Mouse (Mus musculus) T-helper 2 cell (primary cell): ENCODE results near the gene Gtf3c1.
"Not testable (repeated sequence)": the region's sequence is repeated elsewhere in the genome, so short reads cannot be mapped to it uniquely, and the experiment has no call there.

Experiments
- in situ Hi-C: fragments of 300-600 bp; cut with MboI, MseI; formaldehyde crosslinking; loops from one replicate; pipeline ENCODE4 v1.15.1; 2025; ENCODE audit warnings: high pct_unique_total_duplicates

Gtf3c1 gene

DNA sequence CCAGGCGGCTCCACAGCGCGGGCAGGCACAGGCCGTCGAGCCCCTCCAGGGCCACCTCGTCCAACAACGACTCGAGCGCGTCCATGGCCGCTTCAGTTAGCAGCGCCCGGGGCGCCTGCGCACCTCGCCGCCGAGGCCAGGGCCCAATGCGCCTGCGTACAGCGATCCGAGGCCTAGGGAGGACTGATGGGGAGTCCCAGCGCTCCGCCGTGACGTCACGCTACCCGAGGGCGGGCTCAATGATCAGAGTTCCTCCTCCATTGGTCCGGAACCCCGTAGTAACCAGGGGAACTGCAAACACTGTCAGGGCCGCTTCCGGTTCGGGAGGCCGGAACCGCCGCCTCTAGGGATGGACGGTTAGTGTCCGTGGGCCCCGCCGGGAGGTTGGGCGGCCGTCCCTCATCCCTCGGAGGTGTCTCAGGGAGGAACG is at the start of gene Gtf3c1, which contains the start of gene D430042O09Rik:
Gtf3c1 (minus strand) TSS at position 188 of the 430 bp plus-strand sequence.
D430042O09Rik (plus strand) TSS at position 296 of the 430 bp plus-strand sequence.
- in situ Hi-C loops: no loop called here

DNA sequence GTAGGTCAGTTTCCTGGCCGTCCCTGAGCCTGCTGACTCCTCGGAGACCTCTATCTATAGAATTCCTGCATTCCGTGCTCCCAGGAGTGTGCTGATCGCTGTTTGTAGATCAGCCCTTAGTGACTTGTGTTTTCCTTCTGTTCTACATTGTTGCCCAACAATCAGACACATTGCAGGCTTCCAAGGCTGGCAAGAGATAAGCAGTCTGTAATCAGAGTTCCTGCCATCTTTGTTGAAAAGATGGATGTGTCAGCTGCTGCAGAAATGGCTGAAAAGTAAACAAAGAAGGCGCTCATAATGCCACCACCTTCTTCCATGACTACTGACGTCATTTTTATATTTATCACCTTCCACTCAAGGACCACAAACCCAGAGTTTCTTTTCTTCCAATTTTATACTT is 49.2 kb upstream of the Gtf3c1 start:
- in situ Hi-C loops: no loop called here

DNA sequence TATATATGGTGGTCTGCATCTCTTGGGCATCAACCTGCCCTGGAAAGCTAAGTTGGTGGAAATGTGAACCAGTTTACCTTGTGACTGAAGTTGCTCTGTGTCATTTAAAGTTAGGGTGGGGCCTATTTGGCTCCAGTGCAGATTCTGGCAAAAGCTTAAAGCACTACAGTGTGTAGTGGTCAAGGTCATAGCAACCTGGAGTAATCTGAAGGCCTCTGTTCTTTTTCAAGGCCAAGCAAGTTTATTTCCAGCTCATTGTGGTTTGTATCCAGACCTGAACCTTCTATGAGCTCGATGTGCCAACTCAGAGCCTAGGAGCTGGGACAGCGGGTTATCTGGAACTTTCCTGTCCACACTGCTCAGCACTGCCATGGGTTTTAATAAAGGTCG is 45.7 kb upstream of the Gtf3c1 start:
- in situ Hi-C loops: no loop called here

DNA sequence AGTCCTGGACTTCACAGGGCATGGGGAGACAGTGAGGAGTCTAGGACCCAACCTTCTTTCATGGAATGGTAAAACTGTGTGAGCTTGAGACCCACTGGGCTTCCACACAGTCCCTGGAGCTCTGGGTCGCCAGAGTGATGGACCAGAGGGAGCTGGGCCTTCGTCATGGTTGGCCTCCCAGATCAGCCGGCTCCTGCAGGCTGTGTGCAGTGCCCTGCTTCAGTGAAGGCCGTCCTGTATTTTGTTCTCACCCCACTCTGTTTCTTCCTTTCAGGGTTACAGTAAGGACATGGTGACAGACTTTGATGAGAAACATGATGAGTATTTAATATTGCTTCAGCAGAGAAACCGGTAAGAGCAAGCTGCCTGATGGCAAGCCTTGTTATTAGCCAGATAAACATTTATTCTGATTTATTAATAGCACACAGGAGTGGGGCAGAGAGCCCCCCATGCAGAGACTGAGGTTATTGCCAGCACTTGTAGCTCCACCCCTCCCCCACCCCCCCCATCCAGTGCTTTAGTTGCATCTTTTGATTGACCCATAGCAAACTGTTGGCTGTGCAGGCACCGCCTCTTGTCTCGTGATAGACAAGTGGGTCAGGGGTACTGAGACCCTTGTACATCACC is 45.2 kb upstream of the Gtf3c1 start:
- in situ Hi-C loops: no loop called here

DNA sequence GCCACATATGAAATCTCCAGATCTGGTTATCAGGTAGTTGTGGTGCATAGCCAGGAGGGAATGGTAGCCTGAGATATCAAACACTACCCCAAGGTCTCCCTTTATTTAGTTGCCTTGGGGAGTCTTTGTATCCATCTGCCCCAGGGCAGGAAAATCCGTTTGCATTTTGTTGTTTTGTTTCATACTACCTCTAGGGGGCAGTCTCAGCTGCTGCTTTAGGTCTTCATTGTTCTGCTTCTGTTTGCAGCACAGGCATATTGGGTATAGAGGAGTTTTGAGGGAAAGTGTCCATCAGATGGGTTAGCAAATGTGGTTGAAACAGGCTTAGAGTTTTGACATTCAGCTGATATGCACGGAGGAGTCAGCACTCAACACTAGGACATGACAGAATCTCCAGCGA is 40.6 kb upstream of the Gtf3c1 start:
- in situ Hi-C loops: loop anchor here (5.0 kb wide), 1 partner anchor 344 kb away; no protein-coding TSS in a partner anchor

DNA sequence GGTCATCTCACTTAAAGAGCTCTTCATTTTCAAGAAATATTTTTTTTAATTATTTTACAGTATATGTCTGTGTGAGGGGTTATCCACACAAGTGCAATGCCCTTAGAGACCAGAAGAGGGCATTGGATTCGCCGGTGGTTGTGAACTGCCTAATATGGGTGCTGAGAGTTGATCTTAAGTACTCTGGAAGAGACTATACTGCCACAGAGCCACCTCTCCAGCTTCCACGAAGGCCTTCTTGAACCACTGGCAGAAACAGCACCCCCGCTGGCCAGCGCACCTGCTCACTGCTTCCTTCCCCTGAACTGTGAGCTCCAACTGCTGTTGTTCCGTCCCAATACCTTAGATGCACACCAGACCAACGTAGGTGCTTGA is 39.7 kb upstream of the Gtf3c1 start:
- in situ Hi-C loops: loop anchor here (5.0 kb wide), 1 partner anchor 345 kb away; no protein-coding TSS in a partner anchor

DNA sequence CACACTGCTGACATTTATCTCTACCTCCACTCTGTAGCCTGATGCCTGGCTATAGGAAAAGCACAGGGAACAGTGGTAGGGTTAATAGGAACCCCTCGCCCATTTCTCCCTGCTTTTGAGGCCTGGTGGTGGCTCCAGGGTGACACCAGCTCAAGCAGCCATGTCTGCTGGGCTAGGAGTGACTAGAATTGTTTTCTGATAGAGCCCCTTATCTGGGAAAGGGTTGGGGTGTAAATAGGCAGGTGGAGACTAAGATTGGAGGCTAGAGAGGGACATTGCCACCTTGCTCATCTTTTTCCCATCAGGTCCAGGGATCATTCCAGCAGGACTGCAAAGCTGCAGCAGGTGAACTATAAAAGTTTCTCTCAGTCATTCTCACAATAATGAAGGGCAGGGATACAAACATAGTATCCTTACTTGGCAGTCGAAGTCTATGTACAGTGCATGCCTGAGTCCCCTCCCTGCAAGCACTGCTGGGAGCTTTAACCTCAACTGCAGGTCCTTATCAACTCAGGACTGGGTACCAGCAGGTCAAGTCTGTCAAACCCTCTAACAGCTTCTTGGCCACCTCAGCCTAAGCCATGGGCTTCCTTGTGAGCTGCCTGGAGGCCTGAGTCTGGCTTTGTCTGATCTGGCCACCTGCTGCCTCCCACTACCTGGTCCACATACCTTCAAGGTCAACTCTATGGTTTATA is 39.2 kb upstream of the Gtf3c1 start:
- in situ Hi-C loops: loop anchor here (5.0 kb wide), 1 partner anchor 346 kb away; no protein-coding TSS in a partner anchor

DNA sequence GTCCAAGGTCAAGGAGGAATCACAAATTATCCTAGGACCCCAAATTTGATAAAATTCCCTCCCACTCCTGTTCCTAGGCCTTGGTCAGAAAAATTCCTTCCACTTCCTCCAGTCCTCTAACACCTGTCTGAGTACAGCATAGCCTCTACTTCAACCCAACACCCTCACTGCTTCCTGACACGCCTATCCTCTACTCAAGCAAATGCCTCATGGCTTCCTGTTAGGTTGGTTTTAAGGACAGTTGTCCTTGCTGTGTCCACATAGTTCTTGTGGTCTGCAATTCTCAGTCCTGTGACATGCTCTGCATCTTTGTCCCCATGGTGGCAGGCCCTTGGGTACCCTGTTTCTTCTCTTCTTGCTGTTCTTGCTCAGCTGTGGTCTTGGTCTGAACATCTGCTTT is 37.2 kb upstream of the Gtf3c1 start:
- in situ Hi-C loops: loop anchor here (5.0 kb wide), 1 partner anchor 348 kb away; no protein-coding TSS in a partner anchor

DNA sequence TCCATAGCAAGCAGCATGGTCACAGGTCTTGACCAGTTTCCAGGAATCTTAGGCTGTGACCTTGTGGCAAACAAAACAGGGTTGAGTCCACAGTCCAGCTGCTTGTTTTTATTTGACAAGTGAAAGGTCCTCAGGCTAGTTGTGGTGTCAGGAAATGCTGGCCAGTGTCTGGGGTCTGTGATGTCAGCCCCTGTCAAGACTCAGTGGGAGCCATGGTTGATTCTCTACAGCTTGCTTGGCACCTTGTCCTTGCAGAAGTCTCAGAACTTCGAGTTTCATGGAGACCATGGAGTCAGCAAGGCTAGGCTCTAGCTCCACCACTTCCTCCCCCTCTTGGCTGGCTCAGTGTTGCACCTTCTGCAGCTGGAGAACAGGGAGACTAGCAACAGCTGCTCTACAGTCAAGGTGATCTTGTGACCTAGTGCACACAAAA is 33.7 kb upstream of the Gtf3c1 start:
- in situ Hi-C loops: no loop called here

DNA sequence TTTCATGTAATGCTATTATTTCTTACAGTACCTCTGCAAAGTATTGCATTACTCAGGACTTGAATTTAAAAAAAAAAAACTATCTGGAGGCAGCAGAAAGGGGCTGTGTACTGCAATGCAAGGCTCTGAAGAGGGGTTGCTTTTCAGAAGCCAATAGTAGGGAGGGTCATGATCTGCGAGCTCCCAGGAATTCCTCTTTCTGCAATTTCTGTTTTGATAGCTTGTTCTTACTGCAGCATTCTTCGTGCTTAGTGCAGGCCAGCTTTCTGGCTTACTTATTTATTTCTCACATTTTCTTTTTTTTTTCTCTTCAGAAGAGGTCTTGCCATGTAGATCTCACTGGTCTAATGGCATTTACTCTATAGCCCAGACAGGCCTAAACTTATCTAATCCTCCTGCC is 32.9 kb upstream of the Gtf3c1 start:
- in situ Hi-C loops: no loop called here

DNA sequence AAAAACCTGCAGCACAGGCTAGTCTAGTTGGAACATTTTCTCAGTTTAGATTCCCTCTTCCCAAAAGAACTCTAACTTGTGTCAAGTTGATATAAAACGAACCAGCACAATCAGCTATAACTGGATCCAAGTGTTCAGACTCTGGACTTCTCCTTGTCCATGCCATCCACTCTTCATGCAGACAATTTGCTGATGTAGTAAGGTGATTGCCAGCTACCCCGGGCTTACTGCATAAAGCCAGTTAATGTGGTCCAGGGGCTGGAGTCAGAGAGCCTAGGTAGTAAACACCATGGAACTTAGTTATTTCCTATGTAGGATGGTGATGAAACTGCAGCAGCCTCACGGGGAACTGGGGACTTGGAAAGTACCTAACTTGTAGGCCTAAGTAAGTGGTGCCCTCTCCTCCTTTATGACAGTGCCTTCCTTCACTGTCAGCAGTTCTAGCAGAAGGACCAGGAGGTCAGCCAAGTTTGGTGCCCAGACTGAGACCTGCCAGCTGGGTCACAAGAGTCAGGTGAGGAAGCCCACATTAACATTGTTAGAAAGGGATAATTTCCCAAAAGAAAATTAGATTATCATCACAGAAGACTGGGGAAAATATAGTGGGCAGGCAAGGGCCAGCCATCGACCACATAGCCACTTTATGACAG is 28.9 kb upstream of the Gtf3c1 start:
- in situ Hi-C loops: no loop called here

DNA sequence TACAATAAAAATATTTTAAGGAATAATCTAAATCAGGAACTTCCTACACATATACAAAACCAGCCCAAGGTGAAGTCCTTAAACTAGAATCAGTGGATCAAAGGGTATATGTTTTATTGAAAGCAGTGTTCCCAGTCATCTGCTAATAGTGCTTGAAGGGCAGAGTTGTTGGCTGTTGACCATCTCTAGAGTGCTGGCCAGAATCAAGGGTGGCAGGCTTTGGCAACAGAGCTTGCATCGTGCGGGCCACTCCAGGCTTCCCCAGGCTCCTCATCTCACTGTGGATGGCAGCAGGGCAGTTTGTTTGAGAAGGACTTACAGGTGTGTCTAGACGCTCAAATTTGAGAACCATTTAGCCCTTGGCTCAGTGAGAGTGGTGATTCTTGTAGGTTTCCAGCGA is 26.2 kb upstream of the Gtf3c1 start:
- in situ Hi-C loops: no loop called here

DNA sequence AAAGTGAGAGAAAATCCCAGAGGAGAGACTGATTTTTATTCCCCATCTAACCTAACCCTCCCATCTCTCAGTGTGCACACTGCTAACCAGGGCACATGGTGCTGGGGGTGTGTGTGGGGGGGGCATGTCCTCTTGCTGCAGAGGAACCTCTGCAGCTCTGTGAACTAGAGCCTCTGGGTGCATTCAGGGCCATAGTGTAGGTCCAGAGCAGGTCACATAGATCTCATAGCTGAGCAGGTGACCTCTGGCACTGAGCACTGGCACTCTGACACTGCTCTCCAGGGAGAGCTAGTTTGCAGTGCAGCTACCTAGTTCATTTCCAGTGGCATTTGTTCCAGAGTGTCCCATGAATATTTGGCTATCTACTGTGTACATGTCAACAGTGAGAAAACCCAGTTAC is 24.1 kb upstream of the Gtf3c1 start:
- in situ Hi-C loops: no loop called here

DNA sequence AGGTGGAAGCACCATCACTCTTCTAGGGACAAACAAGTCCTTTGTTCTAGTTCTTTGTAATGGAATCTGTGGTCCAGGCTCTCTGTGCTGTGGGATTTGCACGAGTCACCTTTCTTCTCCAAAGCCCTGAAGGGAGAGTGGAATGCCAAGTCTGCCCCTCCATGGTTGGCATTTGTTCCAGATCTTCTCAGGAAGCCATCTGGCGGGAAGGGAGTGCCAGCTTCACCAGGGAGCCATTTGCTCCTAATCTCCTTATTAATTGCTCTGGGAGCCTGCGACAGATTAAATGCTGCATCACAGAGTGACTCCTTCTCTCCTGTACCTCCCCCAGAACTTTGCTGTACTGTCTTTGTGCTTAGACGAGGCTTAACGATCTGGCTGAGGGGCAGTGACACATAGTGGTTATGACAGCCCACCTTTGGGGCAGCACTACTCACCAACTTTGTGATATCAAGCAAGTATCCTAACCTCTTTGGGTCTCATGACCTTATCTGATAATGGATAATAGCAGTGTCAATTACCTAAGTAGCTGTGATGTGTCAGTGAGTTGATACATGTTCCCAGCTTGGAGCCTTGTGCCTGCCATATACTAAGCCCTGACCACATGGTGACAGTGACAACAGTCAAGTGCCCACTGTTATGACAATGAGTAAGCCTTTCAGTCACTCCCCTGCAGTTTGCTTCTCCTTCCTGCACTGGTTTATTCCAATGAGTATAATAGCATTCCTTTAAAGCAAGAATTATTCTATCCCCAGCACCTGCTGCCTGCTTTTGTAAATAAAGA is 15.8 kb upstream of the Gtf3c1 start:
- in situ Hi-C loops: no loop called here

DNA sequence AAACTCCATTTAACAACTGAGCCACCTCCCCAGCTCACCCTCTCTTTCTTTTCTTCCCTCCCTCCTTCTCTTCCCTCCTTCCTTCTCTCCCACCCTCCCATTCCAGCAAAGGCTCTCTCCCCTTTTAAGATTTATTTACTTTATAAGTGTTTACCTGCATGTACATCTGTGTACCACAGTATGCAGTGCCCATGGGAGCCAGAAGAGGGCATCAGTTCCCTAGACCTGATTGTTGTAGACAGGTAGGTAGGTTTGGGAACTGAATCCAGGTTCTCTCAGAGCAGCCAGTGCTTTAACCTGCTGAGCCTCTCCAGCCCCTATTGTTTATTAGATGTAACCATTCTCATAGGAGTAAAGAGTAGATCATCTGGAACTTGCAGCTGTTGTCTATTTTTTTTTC is 14.5 kb upstream of the Gtf3c1 start:
- in situ Hi-C loops: no loop called here

DNA sequence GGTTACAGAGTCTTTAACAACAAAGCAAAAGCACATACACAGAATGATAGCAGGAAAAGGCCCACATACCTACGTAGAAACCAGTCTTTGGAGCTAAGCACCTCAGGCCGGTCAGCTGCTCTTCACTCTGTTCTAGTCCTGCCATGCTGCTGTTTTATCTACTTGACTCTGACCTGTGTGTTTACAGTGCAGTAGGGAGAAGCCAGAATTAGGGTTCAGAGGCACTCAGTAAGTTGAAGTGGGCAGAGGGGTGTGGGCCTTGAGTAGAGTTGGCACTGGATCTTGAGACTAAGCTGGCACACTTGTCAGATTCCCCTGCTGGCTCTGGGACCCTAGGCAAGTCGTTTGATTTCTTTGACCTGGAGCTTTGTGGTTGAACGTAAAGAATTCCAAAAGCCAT is 13.5 kb upstream of the Gtf3c1 start:
- in situ Hi-C loops: no loop called here

DNA sequence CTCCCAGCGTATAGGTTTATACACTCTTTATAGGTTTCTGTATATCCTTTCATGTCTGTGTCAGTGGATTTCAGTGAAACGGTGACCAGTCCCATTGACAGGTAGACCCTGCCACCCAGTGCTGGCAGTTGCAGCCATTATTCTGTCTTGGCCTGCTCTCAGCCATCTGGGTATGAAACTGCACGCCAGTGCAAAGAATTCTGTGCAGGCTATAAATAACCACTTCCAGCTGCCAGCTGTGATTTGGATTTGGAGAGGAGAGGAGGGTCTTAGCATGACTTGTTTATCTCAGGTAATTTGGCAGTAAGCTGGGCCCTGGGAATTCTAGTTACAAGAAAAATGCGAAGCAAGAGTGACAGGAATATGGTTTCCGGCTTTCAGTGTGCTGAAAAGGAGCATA is 12.8 kb upstream of the Gtf3c1 start:
- in situ Hi-C loops: no loop called here

DNA sequence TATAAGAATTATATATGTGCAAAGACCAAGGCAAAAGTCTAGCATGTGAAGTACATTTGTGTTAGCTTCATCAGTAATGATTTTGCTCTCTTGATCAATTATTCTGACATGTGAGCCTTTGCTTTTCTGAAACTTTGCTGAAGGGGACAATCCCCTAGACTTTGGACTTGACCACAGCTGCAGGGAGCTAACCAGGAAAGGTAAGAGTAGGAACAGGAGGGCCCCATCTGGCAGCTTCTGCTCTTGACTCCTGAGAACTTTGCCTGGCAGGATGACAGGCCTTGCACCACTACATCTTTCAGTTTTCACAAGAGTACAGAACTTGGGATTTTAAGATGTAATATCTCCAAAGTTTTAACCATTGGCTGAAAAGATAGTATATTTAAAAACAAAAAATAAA is 10.0 kb upstream of the Gtf3c1 start:
- in situ Hi-C loops: no loop called here

DNA sequence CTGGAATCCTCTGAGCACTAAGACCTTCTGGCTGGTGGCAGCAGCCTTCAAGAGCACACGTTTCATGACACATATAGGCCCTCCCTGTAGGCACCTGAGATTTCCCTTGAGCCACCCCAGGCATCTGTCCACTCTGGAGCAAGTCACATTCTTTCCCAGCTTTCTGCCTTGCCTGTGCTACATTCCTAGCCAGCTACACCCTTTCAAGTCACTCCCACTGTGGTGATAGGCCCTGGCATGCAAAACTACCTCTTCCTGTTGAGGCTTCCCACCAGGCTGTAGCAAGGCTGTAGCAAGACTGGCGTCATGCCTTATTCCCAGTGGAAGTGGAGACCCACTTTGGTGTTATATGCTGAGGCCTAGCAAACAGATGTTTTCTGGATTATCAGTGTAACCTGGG is 9.1 kb upstream of the Gtf3c1 start:
- in situ Hi-C loops: no loop called here

DNA sequence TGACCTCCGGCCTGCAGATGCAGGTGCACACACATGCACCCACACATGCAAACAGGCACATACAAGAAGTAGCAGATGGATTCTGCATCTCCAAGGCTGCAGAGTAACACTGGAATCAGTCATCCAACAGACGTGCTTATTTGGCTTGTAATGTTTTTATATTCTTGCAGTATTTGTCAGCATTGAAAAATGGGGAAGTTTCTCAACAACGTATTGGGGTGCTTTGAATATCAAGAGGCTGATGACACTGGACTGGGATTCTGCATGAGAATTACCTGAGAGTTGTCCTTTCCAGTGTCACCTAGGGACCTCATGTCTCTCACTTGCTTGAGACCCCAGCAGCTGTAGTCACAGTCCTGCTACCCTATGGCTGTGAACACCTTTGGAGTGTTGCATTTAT is 7.2 kb upstream of the Gtf3c1 start:
- in situ Hi-C loops: no loop called here

DNA sequence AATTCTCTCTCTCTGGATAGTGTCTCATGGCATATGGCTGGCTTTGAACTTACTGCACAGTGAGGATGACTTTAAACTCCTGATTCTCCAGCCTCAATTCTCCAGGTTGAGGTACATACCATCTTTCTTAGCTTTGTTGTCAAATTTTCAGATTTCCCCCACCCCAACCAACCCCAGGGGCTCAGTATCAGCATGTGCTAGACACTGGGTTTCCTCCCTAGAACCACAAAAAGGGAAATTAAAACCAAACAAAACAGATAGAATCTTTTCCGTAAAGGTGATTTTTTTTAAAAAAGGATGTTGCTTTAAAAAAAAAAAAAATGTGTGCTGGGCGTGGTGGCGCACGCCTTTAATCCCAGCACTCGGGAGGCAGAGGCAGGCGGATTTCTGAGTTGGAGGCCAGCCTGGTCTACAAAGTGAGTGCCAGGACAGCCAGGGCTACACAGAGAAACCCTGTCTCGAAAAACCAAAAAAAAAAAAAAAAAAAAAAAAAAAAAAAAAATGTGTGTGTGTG is 6.0 kb upstream of the Gtf3c1 start:
- in situ Hi-C loops: not testable (repeated sequence)

DNA sequence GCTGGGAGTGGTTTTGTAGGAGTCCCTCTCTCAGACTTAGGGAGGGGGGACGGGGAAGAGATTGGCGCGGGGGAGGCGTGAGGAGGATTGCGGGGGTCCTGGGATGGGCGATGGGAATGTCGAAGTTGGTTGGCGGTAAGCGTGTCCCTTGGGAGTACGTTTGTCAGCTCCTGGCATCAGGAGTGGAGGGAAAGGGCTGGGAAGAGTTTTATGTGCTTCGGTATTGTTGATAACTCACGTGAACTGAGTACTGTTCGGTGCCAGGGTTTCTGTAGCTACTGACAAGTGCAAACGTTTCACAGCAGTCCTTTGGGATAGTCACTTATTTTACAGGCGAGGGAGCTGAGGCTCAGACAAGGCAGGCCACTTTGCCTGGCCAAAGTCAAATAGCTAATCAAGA is 520 bp upstream of the Gtf3c1 start:
- in situ Hi-C loops: no loop called here
